Mouse (Mus musculus) left cerebral cortex, adult 2 months (tissue): ENCODE results near the gene Fam221b. TPM values are rescaled to one million over a fixed set of nuclear protein-coding genes. Genes with fewer than 3 reads are reported as not detected.

Experiments
- DNase-seq, 2 experiments: peaks; one replicate each; pipeline ENCODE4 v3.0.0; 2021 to 2022; ENCODE audit warnings: low spot score in 2 of 2, mixed read lengths in 1 of 2; ENCODE audit errors: extremely low spot score in 1 of 2
- H3K27ac ChIP-seq: fragments of 200-600 bp; 2 replicates; pipeline ENCODE4 v1.8.1; 2022
- H3K4me3 ChIP-seq: fragments of 200-600 bp; 2 replicates; pipeline ENCODE4 v1.8.1; 2022
- CTCF ChIP-seq: fragments of 200-600 bp; IDR thresholded peaks from 2 replicates; pipeline ENCODE4 v1.8.1; 2022; ENCODE audit warnings: antibody characterized with exemption, mild to moderate bottlenecking, moderate library complexity
- intact Hi-C: fragments of 180-260 bp; cut with DNase I; formaldehyde crosslinking; loops from one replicate; pipeline ENCODE4 v1.15.1; 2025
- total RNA-seq, 2 experiments: library from RNA; stranded (reverse); gene quantifications; 2 replicates each; pipeline ENCODE4 v1.2.3; 2021

Fam221b gene
- total RNA-seq, 2 experiments from 2014 or later: 1.8 to 2.2 TPM

- intact Hi-C loops: no loop called here
- no peak for DNase-seq
- Histone ChIP-seq H3K4me3 (no peak overlapping the region), H3K27ac (no peak overlapping the region)
- no peak for TF ChIP-seq CTCF
Observed at GRCm38 (mm10) chr4:43693806-43694241, 24.9 kb upstream of the Fam221b start.

GRCm38 (mm10) chr4:43691026-43691425 is 22.1 kb upstream of the Fam221b start:
- Histone ChIP-seq H3K4me3 (no peak overlapping the region), H3K27ac (no peak overlapping the region)
- intact Hi-C loops: no loop called here
- TF ChIP-seq CTCF: no peak
- no peak for DNase-seq

GRCm38 (mm10) chr4:43690021-43690420 is 21.1 kb upstream of the Fam221b start:
- no peak for TF ChIP-seq CTCF
- intact Hi-C loops: no loop called here
- DNase-seq: no peak
- no peak overlapping the region for H3K4me3 ChIP-seq
- H3K27ac ChIP-seq: no peak overlapping the region

GRCm38 (mm10) chr4:43679416-43680043 is 10.6 kb upstream of the Fam221b start:
- intact Hi-C loops: no loop called here
- no peak overlapping the region for H3K4me3 ChIP-seq
- H3K27ac ChIP-seq: no peak overlapping the region
- no peak for DNase-seq
- no peak for TF ChIP-seq CTCF

GRCm38 (mm10) chr4:43678541-43678940 is 9.6 kb upstream of the Fam221b start:
- no peak for DNase-seq
- Histone ChIP-seq H3K27ac (no peak overlapping the region), H3K4me3 (no peak overlapping the region)
- TF ChIP-seq CTCF: no peak
- intact Hi-C loops: no loop called here

GRCm38 (mm10) chr4:43675608-43676007 is 6.7 kb upstream of the Fam221b start:
- Histone ChIP-seq H3K4me3 (no peak overlapping the region), H3K27ac (no peak overlapping the region)
- intact Hi-C loops: no loop called here
- TF ChIP-seq CTCF: no peak
- no peak for DNase-seq

- intact Hi-C loops: no loop called here
- DNase-seq: no peak
- Histone ChIP-seq H3K4me3 (no peak overlapping the region), H3K27ac (no peak overlapping the region)
- TF ChIP-seq CTCF: no peak
Observed at GRCm38 (mm10) chr4:43674974-43675373, 6.0 kb upstream of the Fam221b start.

- DNase-seq: no peak
- intact Hi-C loops: no loop called here
- no peak overlapping the region for H3K4me3 ChIP-seq
- H3K27ac ChIP-seq: no peak overlapping the region
- TF ChIP-seq CTCF: no peak
Observed at GRCm38 (mm10) chr4:43673703-43674102, 4.8 kb upstream of the Fam221b start.

- DNase-seq: peak; percentile 82
- intact Hi-C loops: loop anchor here (1.0 kb wide), 1 partner anchor 39 kb away; no protein-coding TSS in a partner anchor
- no peak overlapping the region for H3K27ac ChIP-seq
- peak; percentile 90 for TF ChIP-seq CTCF
- no peak overlapping the region for H3K4me3 ChIP-seq
Observed at GRCm38 (mm10) chr4:43672070-43672469, 3.1 kb upstream of the Fam221b start.

GRCm38 (mm10) chr4:43669428-43669794 is 466 bp upstream of the Fam221b start:
- peak overlapping the region; percentile 91 for H3K27ac ChIP-seq
- H3K4me3 ChIP-seq: peak overlapping the region; percentile 67
- DNase-seq: no peak
- no peak for TF ChIP-seq CTCF
- intact Hi-C loops: no loop called here

GRCm38 (mm10) chr4:43666412-43666811 is 2.5 kb downstream of the Fam221b start:
- Histone ChIP-seq H3K4me3 (no peak overlapping the region), H3K27ac (no peak overlapping the region)
- intact Hi-C loops: no loop called here
- TF ChIP-seq CTCF: peak; percentile 66
- no peak for DNase-seq

- intact Hi-C loops: loop anchor here (5.0 kb wide), 2 partner anchors 80 to 215 kb away; partner anchors contain the start of genes Gba2, Rgp1 and Tesk1
- TF ChIP-seq CTCF: peak; percentile 15
- peak overlapping the region; percentile 74 for H3K4me3 ChIP-seq
- peak overlapping the region; percentile 99; the same call in 1 of the 2 replicates for H3K27ac ChIP-seq
- no peak for DNase-seq
Observed at GRCm38 (mm10) chr4:43657146-43657545, 11.8 kb downstream of the Fam221b start.
